Mouse (Mus musculus): ENCODE data around the gene Serinc1.

Serinc1 gene

DNA sequence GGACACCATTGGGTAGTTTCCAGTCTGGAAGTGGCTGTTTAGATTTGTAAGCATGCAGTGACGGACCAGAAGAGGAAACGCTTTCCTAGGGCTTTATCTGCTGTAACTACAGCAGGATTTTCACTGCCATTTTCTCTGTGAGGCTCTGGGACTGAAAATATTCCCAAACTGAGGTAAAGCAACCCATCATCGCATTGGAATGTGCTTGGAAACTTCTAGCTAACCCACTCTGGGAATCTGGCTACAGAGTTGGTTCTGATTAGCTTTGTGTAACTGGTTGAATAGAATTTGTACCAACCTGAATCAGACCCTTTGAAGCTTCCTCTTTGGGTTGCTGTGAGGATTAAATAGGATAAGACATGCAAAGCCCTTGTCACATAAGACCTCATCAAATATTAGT, 47.6 kb downstream of the Serinc1 start:
- DNase-seq = no peak

DNA sequence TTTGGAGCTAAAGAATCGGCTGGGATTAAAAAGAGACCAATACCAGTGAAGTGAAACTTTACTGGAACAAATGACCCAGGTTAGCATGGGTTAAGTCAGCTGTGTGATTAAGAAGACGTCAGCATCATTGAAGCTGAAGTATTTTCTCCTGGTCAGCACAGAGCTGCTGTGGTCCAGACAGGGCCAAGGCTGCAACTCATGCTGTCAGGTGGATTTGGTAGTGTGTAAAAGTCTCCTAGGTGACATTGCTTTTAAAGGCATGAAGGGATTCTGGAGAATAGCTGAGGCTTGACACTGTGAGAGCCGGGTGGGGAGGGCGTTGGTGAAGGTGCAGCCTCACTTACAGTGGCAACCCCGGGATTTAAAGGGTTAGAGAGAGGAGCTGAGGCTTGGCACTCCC, 50.6 kb downstream of the Serinc1 start:
- DNase-seq = no peak

DNA sequence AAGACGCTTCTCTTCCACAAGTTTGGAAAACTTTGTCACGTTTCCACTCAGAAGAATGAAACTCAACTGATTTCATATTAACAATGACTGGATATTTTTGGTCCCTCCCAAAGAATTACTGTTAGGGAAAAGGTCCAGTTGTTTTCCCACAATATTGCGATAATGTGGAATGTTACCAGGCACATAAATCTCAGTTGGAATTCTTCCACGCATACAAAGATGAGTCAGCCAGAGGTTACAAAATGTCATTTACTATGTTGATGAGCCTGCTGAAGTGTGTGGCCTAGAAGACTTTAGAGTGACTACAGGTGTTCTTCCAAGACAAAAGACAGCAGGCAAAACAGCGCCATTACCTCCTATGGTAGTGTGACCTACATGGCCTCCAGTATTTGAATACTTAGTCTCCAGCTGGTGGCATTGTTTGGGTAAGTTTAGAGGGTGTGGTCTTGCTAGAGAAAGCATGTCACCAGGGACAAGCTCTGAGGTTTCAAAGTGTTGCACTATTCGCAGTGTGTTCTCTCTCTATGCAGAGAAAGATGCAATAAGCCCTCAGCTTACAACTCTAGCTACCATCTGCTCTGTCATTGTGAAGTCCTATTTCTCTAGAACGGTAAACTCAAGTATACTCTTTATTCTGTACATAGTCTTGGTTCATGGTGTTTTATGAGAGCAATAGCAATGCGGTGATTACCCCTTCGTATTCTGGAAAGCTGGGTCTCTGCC, 55.0 kb downstream of the Serinc1 start:
- DNase-seq = no peak
